Mouse (Mus musculus): ENCODE results near the gene Gtf2f2. TPM values are rescaled to one million over a fixed set of nuclear protein-coding genes. Genes with fewer than 3 reads are reported as not detected.
A peak's percentile ranks its signal among the peaks of the same experiment; 100 is the strongest.

Gene Gtf2f2
- polyA plus RNA-seq, 1 experiment: not detected

DNA sequence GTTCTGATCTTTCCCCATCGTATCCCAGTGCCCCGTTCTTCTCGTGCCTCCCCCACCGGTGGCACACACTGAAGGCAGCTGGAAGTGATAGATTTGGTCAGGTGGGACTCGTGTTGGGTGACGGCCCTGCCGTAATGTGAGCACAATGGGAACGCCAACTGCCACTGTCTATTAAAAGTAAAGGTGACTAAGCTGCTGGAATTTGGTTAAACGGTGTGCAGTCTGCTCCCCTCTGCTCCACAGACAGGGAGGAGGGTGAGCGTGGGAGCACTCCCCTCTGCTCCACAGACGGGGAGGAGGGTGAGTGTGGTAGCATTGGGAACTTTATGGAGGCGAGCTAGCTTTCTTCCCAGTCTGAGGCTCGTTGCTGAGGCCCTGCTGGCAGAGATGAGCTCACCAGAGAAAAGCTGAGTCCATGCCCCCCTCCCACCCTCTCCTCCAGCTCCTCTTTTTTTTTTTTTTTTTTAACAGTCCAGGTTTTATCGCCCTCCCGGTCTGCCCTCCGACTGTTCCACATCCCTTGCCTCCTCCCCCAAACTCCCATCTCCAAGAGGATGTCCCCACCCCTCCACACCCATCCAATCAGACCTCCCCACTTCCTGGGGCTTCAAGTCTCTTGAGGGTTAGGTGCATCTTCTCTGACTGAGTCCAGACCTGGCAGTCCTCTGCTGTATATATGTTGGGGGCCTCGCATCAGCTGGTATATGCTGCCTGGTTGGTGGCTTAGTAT, 155.2 kb downstream of the Gtf2f2 start:
- H3K27ac ChIP-seq (ENCODE audit: insufficient read depth, low read depth, low read length): no peak overlapping the region
- WGBS: 61% methylated on average over 17 of the region's 17 CpGs
- no peak for TF ChIP-seq POLR2A (IDR thresholded peaks at IDR 0.05; ENCODE audit: insufficient read depth, low read depth, low read length)
- TF ChIP-seq CTCF (IDR thresholded peaks at IDR 0.05; ENCODE audit: insufficient read depth, low read depth, low read length): no peak
- H3K4me3 ChIP-seq (ENCODE audit: insufficient read depth, low read depth, low read length): no peak overlapping the region
- H3K4me1 ChIP-seq (ENCODE audit: control insufficient read depth, insufficient read depth, low read length): peaks cover 4% of the 10 kb centered on the region; the same call in 1 of the 2 replicates

DNA sequence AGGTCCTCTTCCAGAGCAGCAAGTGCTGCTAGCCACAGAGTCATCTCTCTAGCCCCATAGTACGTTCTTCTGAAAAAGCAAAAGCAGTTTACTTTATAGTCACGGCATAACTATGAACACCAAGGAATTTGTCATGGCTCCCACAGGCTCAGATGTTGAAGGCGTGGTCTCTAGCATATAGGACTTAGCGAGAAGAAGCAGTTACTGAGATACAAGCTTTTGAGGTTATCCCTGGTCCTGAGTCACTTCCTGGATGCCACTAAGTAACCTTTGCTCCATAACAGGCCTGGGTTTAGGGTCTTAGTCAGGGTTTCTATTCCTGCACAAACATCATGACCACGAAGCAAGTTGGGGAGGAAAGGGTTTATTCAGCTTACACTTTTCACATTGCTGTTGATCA, 158.6 kb downstream of the Gtf2f2 start:
- 92% methylated on average over 5 of the region's 5 CpGs for WGBS

DNA sequence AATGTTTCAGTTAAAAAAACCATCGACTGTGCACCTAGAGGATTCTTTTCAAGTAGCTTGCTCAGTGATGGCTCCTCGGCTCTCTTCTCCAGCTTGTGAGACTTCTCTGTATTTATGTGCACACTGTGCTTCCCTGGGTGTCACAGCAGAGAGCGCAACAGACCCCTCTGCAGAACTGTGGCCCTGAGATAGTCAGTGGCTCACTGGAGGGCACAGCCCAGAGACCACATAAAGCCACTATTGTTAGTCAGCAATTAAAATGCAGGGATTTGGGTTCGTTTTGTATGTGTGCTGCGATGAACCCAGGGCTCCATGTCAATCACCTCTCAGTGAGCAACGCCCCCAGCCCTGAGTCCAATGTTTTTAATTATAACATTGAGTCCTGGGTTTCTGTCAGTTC, 159.8 kb downstream of the Gtf2f2 start:
- peak overlapping the region; percentile 8; the same call in 1 of the 2 replicates for H3K27ac ChIP-seq (ENCODE audit: insufficient read depth, low read depth, low read length)
- 10% methylated on average over 6 of the region's 6 CpGs for WGBS

More for the DNA sequence above, 158.6 kb downstream of the Gtf2f2 start:
- Histone ChIP-seq H3K27ac (ENCODE audit: insufficient read depth, low read depth, low read length) (no peak overlapping the region), H3K4me1 (ENCODE audit: control insufficient read depth, insufficient read depth, low read length) (peaks cover 7% of the 10 kb centered on the region), H3K4me3 (ENCODE audit: insufficient read depth, low read depth, low read length) (no peak overlapping the region)
- TF ChIP-seq POLR2A (IDR thresholded peaks at IDR 0.05; ENCODE audit: insufficient read depth, low read depth, low read length): no peak
- no peak for TF ChIP-seq CTCF (IDR thresholded peaks at IDR 0.05; ENCODE audit: insufficient read depth, low read depth, low read length)

DNA sequence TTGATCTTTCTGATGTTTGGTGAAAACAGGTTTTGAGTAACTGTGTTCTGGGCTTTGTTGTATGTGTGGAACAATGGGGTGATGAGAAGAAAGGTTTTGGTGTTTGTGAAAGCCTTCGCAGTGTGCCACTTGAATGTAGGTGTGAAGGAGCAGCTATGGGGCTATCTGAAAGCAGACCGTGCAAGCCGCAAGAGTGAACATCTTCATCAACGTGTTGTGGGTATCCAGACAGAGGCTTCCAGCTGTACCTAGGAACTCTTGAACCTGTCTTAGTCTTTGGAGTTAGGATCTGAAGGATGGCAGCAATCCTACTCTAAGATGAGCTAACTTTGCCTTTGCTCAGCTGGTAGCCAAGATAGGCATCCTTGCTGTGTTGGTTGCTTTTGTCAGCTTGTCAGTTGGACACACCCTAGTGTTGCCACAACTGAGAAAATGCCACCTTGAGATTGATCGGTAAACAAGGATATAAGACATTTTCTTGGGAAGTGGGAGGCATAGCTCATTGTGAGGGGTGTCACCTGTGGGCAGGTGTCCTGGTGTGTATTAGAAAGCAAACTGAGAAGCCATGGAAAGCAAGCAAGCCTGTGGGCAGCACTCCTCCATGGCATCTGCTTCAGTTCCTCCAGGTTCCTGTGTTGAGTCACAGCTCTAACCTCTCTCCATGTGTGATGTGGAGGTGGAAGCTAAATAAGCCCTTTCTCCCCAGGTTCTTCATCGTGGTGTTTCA, 160.7 kb downstream of the Gtf2f2 start:
- 77% methylated on average over 6 of the region's 6 CpGs for WGBS
- Histone ChIP-seq H3K4me1 (ENCODE audit: control insufficient read depth, insufficient read depth, low read length) (peaks cover 3% of the 10 kb centered on the region), H3K4me3 (ENCODE audit: insufficient read depth, low read depth, low read length) (no peak overlapping the region), H3K27ac (ENCODE audit: insufficient read depth, low read depth, low read length) (no peak overlapping the region)
- TF ChIP-seq CTCF (IDR thresholded peaks at IDR 0.05; ENCODE audit: insufficient read depth, low read depth, low read length) (no peak), POLR2A (IDR thresholded peaks at IDR 0.05; ENCODE audit: insufficient read depth, low read depth, low read length) (no peak)

More for the DNA sequence above, 159.8 kb downstream of the Gtf2f2 start:
- TF ChIP-seq POLR2A (IDR thresholded peaks at IDR 0.05; ENCODE audit: insufficient read depth, low read depth, low read length) (no peak), CTCF (IDR thresholded peaks at IDR 0.05; ENCODE audit: insufficient read depth, low read depth, low read length) (no peak)
- H3K4me1 ChIP-seq (ENCODE audit: control insufficient read depth, insufficient read depth, low read length): peaks cover 7% of the 10 kb centered on the region
- no peak overlapping the region for H3K4me3 ChIP-seq (ENCODE audit: insufficient read depth, low read depth, low read length)

DNA sequence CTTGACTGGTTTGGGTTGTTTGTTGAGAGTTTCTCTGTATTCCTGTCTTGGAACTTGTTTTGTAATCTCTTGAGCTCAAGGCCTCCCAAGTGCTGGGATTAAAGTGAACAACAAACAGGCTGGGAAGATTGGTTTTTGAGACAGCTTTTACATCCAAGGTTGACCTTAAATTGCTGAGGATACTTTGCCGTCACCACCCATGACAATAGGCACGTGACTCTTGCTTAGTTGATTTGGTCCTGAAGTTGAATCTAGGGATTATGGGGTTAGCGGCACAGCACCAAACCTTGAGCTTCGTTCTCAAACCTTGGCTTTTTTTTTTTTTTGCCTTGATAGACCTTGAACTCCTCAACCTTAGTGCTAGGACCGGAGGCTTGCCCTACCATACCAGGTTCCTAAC, 161.4 kb downstream of the Gtf2f2 start:
- Histone ChIP-seq H3K4me3 (ENCODE audit: insufficient read depth, low read depth, low read length) (no peak overlapping the region), H3K4me1 (ENCODE audit: control insufficient read depth, insufficient read depth, low read length) (peaks cover 3% of the 10 kb centered on the region), H3K27ac (ENCODE audit: insufficient read depth, low read depth, low read length) (no peak overlapping the region)
- TF ChIP-seq CTCF (IDR thresholded peaks at IDR 0.05; ENCODE audit: insufficient read depth, low read depth, low read length) (no peak), POLR2A (IDR thresholded peaks at IDR 0.05; ENCODE audit: insufficient read depth, low read depth, low read length) (no peak)
- WGBS: 75% methylated on average over 5 of the region's 5 CpGs

DNA sequence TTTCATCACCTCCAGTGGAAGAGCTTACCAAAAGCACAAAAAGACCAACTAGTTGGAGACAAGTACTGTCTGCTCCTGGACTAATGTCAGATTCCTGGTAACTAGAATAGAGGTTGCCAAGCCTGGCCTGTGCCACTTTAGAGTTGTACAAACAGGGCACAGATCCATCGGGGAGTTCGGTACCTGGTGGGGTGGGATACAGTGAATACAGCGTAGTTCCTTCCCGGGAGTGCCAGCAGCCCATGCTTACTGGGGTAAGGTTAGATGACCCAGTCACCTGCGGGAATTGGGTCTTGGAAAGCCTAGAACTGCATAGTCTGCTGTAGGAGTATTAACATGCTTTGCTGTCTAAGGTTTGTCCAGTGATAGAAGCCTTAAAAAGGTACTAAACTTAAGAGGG, 162.2 kb downstream of the Gtf2f2 start:
- Histone ChIP-seq H3K27ac (ENCODE audit: insufficient read depth, low read depth, low read length) (no peak overlapping the region), H3K4me1 (ENCODE audit: control insufficient read depth, insufficient read depth, low read length) (peaks cover 3% of the 10 kb centered on the region), H3K4me3 (ENCODE audit: insufficient read depth, low read depth, low read length) (no peak overlapping the region)
- 90% methylated on average over 5 of the region's 5 CpGs for WGBS
- TF ChIP-seq CTCF (IDR thresholded peaks at IDR 0.05; ENCODE audit: insufficient read depth, low read depth, low read length): no peak
- no peak for TF ChIP-seq POLR2A (IDR thresholded peaks at IDR 0.05; ENCODE audit: insufficient read depth, low read depth, low read length)

DNA sequence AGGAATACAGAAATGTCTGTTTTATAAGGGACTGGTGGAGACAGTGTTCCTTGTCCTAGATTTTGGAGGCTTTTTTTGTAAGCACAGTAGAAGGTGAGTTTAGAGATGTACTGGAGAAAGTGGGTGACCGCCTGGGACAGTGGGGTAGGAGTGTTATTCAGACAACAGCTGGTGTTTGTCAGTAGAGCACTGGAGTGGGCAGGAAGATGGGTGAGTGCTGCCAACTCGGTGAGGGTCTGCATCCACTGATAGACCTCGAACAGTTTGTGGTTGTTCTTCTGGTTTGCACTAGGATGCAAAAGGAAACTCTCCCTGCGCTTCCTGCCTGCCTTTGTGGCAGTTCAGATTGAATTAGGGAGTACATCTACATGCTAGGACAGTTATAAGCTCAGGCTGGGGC, 163.0 kb downstream of the Gtf2f2 start:
- Histone ChIP-seq H3K4me3 (ENCODE audit: insufficient read depth, low read depth, low read length) (no peak overlapping the region), H3K27ac (ENCODE audit: insufficient read depth, low read depth, low read length) (no peak overlapping the region), H3K4me1 (ENCODE audit: control insufficient read depth, insufficient read depth, low read length) (peaks cover 3% of the 10 kb centered on the region)
- WGBS: 66% methylated on average over 4 of the region's 4 CpGs
- TF ChIP-seq POLR2A (IDR thresholded peaks at IDR 0.05; ENCODE audit: insufficient read depth, low read depth, low read length): no peak

Other genes starting within 250 kb of the Gtf2f2 start
- gene Slc25a30, start 223.8 kb downstream of the Gtf2f2 start, polyA plus RNA-seq (2012; ENCODE audit: insufficient read depth, insufficient read length, low replicate concordance, missing spikeins): not detected in 2 replicates
- 1,524 and 1,757 TPM in 2 replicates for gene Tpt1, start 165.8 kb downstream of the Gtf2f2 start, polyA plus RNA-seq (2012; ENCODE audit: insufficient read depth, insufficient read length, low replicate concordance, missing spikeins)
- gene Kctd4, start 55.9 kb downstream of the Gtf2f2 start, polyA plus RNA-seq (2012; ENCODE audit: insufficient read depth, insufficient read length, low replicate concordance, missing spikeins): not detected in 2 replicates
- not detected in 2 replicates for gene Gpalpp1, start 99.9 kb upstream of the Gtf2f2 start, polyA plus RNA-seq (2012; ENCODE audit: insufficient read depth, insufficient read length, low replicate concordance, missing spikeins)
- gene Nufip1, start 100.0 kb upstream of the Gtf2f2 start, polyA plus RNA-seq (2012; ENCODE audit: insufficient read depth, insufficient read length, low replicate concordance, missing spikeins): not detected in 2 replicates

Measured in olfactory bulb, adult 2 months (tissue).